Mouse (Mus musculus) cerebellum, adult 2 months (tissue): ENCODE measurements around the gene L3mbtl3. TPM values are rescaled to one million over a fixed set of nuclear protein-coding genes. Genes with fewer than 3 reads are reported as not detected.

Experiments used
- DNase-seq, 2 experiments: peaks; one replicate each; pipeline ENCODE4 v3.0.0; 2021
- H3K27ac ChIP-seq: fragments of 200-500 bp; 2 replicates; pipeline ENCODE4 v1.5.1; 2012; ENCODE audit warnings: low read length, control low read depth, inconsistent platforms; ENCODE audit not compliant: insufficient read depth
- H3K27me3 ChIP-seq: fragments of 200-500 bp; 2 replicates; pipeline ENCODE4 v1.6.1; 2012; ENCODE audit warnings: inconsistent platforms, mild to moderate bottlenecking, low read length, moderate library complexity; ENCODE audit not compliant: control insufficient read depth, insufficient read depth
- H3K4me1 ChIP-seq: fragments of 200-500 bp; 2 replicates; pipeline ENCODE4 v1.6.1; 2011; ENCODE audit warnings: low read length; ENCODE audit not compliant: control insufficient read depth, insufficient read depth
- H3K4me3 ChIP-seq: fragments of 200-500 bp; replicated peaks from 2 replicates; pipeline ENCODE3; 2011; ENCODE audit warnings: mild to moderate bottlenecking, low read depth, low read length, control low read depth; ENCODE audit not compliant: insufficient read depth
- CTCF ChIP-seq: fragments of 200-500 bp; IDR thresholded peaks from 2 replicates; pipeline ENCODE4 v1.5.1; 2011; ENCODE audit warnings: low read depth, mild to moderate bottlenecking, control low read depth, low read length, moderate library complexity, borderline replicate concordance; ENCODE audit not compliant: insufficient read depth
- POLR2A ChIP-seq: fragments of 200-500 bp; IDR thresholded peaks from 2 replicates; pipeline ENCODE4 v1.6.1; 2011; ENCODE audit warnings: low read length, control low read depth, borderline replicate concordance; ENCODE audit not compliant: insufficient read depth
- WGBS: fragments of 180-500 bp; shearing (Covaris S2); methylation state at CpG from one replicate; pipeline ENCODE4 v1.1.7; 2018; 5-methylcytosine and 5-hydroxymethylcytosine counted together
- polyA plus RNA-seq: library from polyadenylated mRNA; depleted of rRNA; stranded (reverse); fragments of >200 nt; gene quantifications from 2 replicates; pipeline ENCODE4 v1.2.3, GENCODE M21; 2012

Gene L3mbtl3
- polyA plus RNA-seq, 1 experiment: 8.3 TPM

GRCm38 (mm10) chr10:26297626-26298025 is 78.1 kb downstream of the L3mbtl3 start:
- no peak for TF ChIP-seq CTCF
- no peak for TF ChIP-seq POLR2A
- DNase-seq: no peak

GRCm38 (mm10) chr10:26297200-26297599 is 78.6 kb downstream of the L3mbtl3 start:
- Histone ChIP-seq H3K4me3 (no peak overlapping the region), H3K4me1 (no peaks in the 10 kb centered on the region; the same call in none of the 2 replicates), H3K27ac (no peak overlapping the region), H3K27me3 (no peaks in the 10 kb centered on the region; the same call in 1 of the 2 replicates)
- TF ChIP-seq POLR2A: no peak
- no peak for TF ChIP-seq CTCF
- DNase-seq: peak in 1 of 2 experiments; percentile 4
- WGBS: 28% methylated on average over 3 of the region's 3 CpGs

More at GRCm38 (mm10) chr10:26297626-26298025, 78.1 kb downstream of the L3mbtl3 start:
- Histone ChIP-seq H3K27me3 (no peaks in the 10 kb centered on the region; the same call in 1 of the 2 replicates), H3K27ac (no peak overlapping the region), H3K4me3 (no peak overlapping the region), H3K4me1 (no peaks in the 10 kb centered on the region; the same call in none of the 2 replicates)
- WGBS: 71% methylated on average over 7 of the region's 7 CpGs

DNA sequence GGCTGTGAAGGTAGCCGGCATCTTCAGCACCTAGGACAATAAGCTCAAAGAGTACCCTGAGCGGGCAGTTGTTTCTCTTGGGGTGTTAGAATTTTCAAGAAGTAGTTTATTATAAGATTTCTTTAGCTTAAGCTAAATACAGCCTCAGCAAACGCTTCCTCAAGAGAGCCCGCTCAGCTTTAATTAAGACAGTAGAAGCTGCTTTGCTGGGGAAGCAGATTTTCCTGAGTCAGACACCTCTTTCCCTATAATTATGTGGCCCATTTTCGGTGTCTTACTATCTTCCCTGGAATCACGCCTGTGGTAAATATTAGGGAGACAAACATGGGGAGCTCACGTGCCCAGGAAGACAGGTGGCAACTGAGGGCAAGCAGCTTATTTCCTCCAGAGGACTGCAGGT is 88.6 kb downstream of the L3mbtl3 start:
- Histone ChIP-seq H3K4me3 (no peak overlapping the region), H3K4me1 (no peaks in the 10 kb centered on the region), H3K27me3 (no peaks in the 10 kb centered on the region), H3K27ac (no peak overlapping the region)
- no peak for DNase-seq
- TF ChIP-seq CTCF (no peak), POLR2A (no peak)
- WGBS: 89% methylated on average over 7 of the region's 7 CpGs

- H3K27me3 ChIP-seq: no peaks in the 10 kb centered on the region
- WGBS: 31% methylated on average over 8 of the region's 8 CpGs
- H3K4me3 ChIP-seq: no peak overlapping the region
- no peaks in the 10 kb centered on the region; the same call in 1 of the 2 replicates for H3K4me1 ChIP-seq
- DNase-seq: peak in 1 of 2 experiments; percentile 2
- no peak overlapping the region for H3K27ac ChIP-seq
- TF ChIP-seq CTCF: no peak
- no peak for TF ChIP-seq POLR2A
These were observed 95.8 kb downstream of the L3mbtl3 start for GRCm38 (mm10) chr10:26280009-26280408.

GRCm38 (mm10) chr10:26275414-26275813 is 100.4 kb downstream of the L3mbtl3 start:
- H3K27me3 ChIP-seq: no peaks in the 10 kb centered on the region
- H3K27ac ChIP-seq: no peak overlapping the region
- H3K4me3 ChIP-seq: no peak overlapping the region
- 96% methylated on average over 6 of the region's 6 CpGs for WGBS
- DNase-seq: no peak
- no peaks in the 10 kb centered on the region; the same call in 1 of the 2 replicates for H3K4me1 ChIP-seq
- TF ChIP-seq POLR2A: no peak
- TF ChIP-seq CTCF: no peak

DNA sequence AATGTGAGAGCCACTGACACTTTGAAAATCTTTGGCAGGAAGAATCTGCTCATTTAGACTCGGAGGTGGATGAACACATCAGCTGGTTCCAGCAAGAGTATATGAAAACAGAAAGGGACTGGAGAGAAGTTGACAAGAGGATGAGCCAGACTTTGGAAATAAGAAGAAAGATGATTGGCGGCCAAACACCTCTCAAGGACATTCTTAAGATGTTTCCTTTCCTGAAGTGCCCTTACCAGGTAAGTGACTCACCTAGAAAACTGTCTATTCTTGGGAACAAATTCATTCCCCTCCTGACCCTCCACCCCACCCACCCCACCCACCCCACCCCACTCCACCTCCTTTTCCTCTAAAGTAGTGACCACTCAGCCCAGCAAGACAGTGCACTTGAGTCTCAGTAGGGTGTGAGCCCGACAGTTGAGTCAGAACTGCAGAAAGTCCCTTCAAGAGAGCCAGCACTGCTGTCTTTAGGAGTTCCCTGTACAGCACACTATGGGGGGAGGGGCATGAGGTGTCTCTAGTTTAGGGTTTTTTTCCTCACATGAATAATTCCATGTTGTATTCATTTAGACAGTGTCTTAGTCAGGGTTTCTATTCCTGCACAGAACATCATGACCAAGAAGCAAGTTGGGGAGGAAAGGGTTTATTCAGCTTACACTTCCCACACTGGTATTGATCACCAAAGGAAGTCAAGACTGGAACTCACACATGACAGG is 111.9 kb downstream of the L3mbtl3 start:
- 77% methylated on average over 3 of the region's 3 CpGs for WGBS
- no peaks in the 10 kb centered on the region for H3K4me1 ChIP-seq
- TF ChIP-seq POLR2A (no peak), CTCF (no peak)
- H3K27ac ChIP-seq: no peak overlapping the region
- H3K4me3 ChIP-seq: no peak overlapping the region
- H3K27me3 ChIP-seq: no peaks in the 10 kb centered on the region
- DNase-seq: no peak

GRCm38 (mm10) chr10:26259908-26260307 is 115.9 kb downstream of the L3mbtl3 start:
- no peak for TF ChIP-seq CTCF
- TF ChIP-seq POLR2A: no peak
- H3K4me1 ChIP-seq: no peaks in the 10 kb centered on the region
- no peaks in the 10 kb centered on the region for H3K27me3 ChIP-seq
- 13% methylated on average over 4 of the region's 4 CpGs for WGBS
- no peak for DNase-seq
- H3K4me3 ChIP-seq: no peak overlapping the region
- H3K27ac ChIP-seq: no peak overlapping the region

- WGBS: 83% methylated on average over 7 of the region's 7 CpGs
- Histone ChIP-seq H3K4me3 (no peak overlapping the region), H3K27ac (no peak overlapping the region), H3K27me3 (no peaks in the 10 kb centered on the region), H3K4me1 (no peaks in the 10 kb centered on the region)
- no peak for TF ChIP-seq POLR2A
- TF ChIP-seq CTCF: no peak
- DNase-seq: no peak
These were observed 126.2 kb downstream of the L3mbtl3 start for GRCm38 (mm10) chr10:26249426-26250165.

- Histone ChIP-seq H3K27ac (no peak overlapping the region), H3K4me1 (no peaks in the 10 kb centered on the region), H3K27me3 (no peaks in the 10 kb centered on the region), H3K4me3 (no peak overlapping the region)
- WGBS: 92% methylated on average over 6 of the region's 6 CpGs
- no peak for TF ChIP-seq POLR2A
- TF ChIP-seq CTCF: no peak
- DNase-seq: no peak
These were observed 131.3 kb downstream of the L3mbtl3 start for GRCm38 (mm10) chr10:26244466-26244865.
